Mouse (Mus musculus): ENCODE data around the gene Sumo1.

Sumo1 gene

GRCm38 (mm10) chr1:59593622-59594035, 77.0 kb downstream of the Sumo1 start:
- DNase-seq (ENCODE audit: low spot score), result no peak

GRCm38 (mm10) chr1:59592876-59593275, 77.8 kb downstream of the Sumo1 start:
- no peak for DNase-seq (ENCODE audit: low spot score)

GRCm38 (mm10) chr1:59592359-59592758, 78.3 kb downstream of the Sumo1 start:
- DNase-seq (ENCODE audit: low spot score), result no peak

GRCm38 (mm10) chr1:59589271-59589670, 81.4 kb downstream of the Sumo1 start:
- DNase-seq (ENCODE audit: low spot score), result no peak

- peak; percentile 31 for DNase-seq (ENCODE audit: low spot score)
These were observed 85.8 kb downstream of the Sumo1 start for GRCm38 (mm10) chr1:59584656-59585410.

GRCm38 (mm10) chr1:59580880-59581279, 89.8 kb downstream of the Sumo1 start:
- no peak for DNase-seq (ENCODE audit: low spot score)

GRCm38 (mm10) chr1:59580131-59580751, 90.4 kb downstream of the Sumo1 start:
- DNase-seq (ENCODE audit: low spot score), result no peak

GRCm38 (mm10) chr1:59579327-59579726, 91.3 kb downstream of the Sumo1 start:
- no peak for DNase-seq (ENCODE audit: low spot score)

- DNase-seq (ENCODE audit: low spot score), result no peak
These were observed 91.9 kb downstream of the Sumo1 start for GRCm38 (mm10) chr1:59578770-59579169.

- no peak for DNase-seq (ENCODE audit: low spot score)
These were observed 96.1 kb downstream of the Sumo1 start for GRCm38 (mm10) chr1:59574262-59575187.

- no peak for DNase-seq (ENCODE audit: low spot score)
These were observed 96.8 kb downstream of the Sumo1 start for GRCm38 (mm10) chr1:59573843-59574242.

- DNase-seq (ENCODE audit: low spot score), result no peak
These were observed 99.1 kb downstream of the Sumo1 start for GRCm38 (mm10) chr1:59571502-59571901.

GRCm38 (mm10) chr1:59570767-59571166, 99.9 kb downstream of the Sumo1 start:
- no peak for DNase-seq (ENCODE audit: low spot score)

- DNase-seq (ENCODE audit: low spot score), result no peak
These were observed 101.3 kb downstream of the Sumo1 start for GRCm38 (mm10) chr1:59569301-59569700.

- no peak for DNase-seq (ENCODE audit: low spot score)
These were observed 102.4 kb downstream of the Sumo1 start for GRCm38 (mm10) chr1:59568283-59568682.

- no peak for DNase-seq (ENCODE audit: low spot score)
These were observed 103.1 kb downstream of the Sumo1 start for GRCm38 (mm10) chr1:59567521-59567920.

- DNase-seq (ENCODE audit: low spot score), result no peak
These were observed 103.7 kb downstream of the Sumo1 start for GRCm38 (mm10) chr1:59566926-59567325.

- DNase-seq (ENCODE audit: low spot score), result no peak
These were observed 104.4 kb downstream of the Sumo1 start for GRCm38 (mm10) chr1:59566281-59566680.

GRCm38 (mm10) chr1:59565804-59566203, 104.8 kb downstream of the Sumo1 start:
- DNase-seq (ENCODE audit: low spot score), result no peak

- no peak for DNase-seq (ENCODE audit: low spot score)
These were observed 107.1 kb downstream of the Sumo1 start for GRCm38 (mm10) chr1:59563581-59563980.

- DNase-seq (ENCODE audit: low spot score), result no peak
These were observed 116.9 kb downstream of the Sumo1 start for GRCm38 (mm10) chr1:59553708-59554107.

GRCm38 (mm10) chr1:59550996-59551395, 119.6 kb downstream of the Sumo1 start:
- DNase-seq (ENCODE audit: low spot score), result no peak

GRCm38 (mm10) chr1:59550227-59550626, 120.4 kb downstream of the Sumo1 start:
- no peak for DNase-seq (ENCODE audit: low spot score)

Data from c-Kit-positive CD71-positive TER-119-positive erythroid progenitor cells, embryonic 14.5 days (primary cell).